Mouse (Mus musculus): Measurements from ENCODE around the gene Zfp184. TPM values are rescaled to one million over a fixed set of nuclear protein-coding genes. Genes with fewer than 3 reads are reported as not detected.

Gene Zfp184
- polyA plus RNA-seq, 1 experiment: 0.06 TPM

DNA sequence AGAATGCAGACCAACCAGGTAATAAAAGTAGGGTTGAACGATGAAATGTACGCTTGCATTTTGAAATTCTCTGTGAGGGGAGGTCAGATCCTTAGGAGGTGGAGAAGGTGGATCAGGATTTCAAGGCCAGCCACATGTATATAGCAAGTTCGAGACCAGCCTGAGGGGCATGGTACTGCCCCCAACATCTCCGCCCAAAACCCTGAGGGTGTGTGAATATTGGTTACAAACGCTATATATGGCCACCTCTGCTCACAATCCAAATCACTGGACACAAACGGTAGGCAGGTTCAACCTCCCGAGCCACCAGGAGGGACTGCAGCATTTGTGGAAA is 335 bp upstream of the Zfp184 start:
- no peak for TF ChIP-seq GATA1 (IDR thresholded peaks at IDR 0.05; ENCODE audit: low read length)

DNA sequence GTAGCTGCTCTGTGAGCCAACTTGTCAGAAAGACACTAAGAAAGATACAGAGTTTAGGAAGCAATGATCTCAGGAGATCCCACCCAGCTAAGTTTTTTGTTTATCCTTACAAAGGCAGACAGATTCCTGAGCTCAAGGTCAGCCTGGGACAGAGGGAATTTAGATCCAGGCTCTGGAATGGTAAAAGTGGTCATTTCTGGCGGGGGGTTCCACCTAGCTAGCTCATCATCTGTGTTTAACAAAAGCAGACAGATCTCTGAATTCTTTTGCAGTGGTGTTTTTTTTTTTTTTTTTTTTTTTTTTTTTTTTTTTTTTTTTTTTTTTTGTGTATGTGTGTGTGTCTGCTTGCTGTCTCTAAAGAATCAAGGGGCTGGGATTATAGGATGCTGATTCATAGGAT is 24.4 kb downstream of the Zfp184 start:
- TF ChIP-seq GATA1 (IDR thresholded peaks at IDR 0.05; ENCODE audit: low read length): no peak

DNA sequence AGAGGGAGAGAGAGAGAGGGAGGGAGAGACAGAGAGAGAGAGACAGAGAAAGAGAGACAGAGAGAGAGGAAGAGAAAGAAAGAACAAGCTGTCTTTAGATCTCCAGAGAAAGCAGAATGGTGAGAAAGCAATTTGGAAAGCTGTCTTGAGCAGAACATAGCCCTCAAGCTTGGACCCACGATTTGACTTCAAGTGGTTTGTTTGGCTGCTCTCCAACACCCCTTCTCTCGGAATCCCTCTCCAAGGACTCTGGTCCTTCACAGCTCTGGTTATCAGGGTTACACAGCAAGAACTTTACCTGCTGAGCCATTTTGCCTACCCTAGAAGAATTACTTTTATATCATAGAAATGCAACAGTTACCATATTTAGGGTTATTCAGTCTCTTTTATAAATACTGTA is 24.9 kb downstream of the Zfp184 start:
- no peak for TF ChIP-seq GATA1 (IDR thresholded peaks at IDR 0.05; ENCODE audit: low read length)

DNA sequence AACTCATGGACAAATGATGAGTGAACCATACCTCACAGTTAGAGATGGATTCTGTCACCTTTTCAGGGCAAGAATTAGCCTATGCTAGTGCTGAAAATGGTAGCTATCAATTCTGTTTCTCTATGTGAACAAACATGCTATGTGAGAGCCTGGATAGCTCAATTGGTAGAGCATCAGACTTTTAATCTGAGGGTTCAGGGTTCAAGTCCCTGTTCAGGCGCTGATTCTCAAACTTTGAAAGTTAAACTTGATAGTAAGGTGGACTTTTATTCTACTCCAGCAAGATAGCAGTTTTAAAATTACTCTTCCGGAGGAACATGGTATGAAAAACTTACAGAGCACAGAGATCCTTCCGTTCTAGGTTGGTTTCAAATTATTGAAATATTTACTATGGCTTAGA is 26.7 kb downstream of the Zfp184 start:
- no peak for TF ChIP-seq GATA1 (IDR thresholded peaks at IDR 0.05; ENCODE audit: low read length)

DNA sequence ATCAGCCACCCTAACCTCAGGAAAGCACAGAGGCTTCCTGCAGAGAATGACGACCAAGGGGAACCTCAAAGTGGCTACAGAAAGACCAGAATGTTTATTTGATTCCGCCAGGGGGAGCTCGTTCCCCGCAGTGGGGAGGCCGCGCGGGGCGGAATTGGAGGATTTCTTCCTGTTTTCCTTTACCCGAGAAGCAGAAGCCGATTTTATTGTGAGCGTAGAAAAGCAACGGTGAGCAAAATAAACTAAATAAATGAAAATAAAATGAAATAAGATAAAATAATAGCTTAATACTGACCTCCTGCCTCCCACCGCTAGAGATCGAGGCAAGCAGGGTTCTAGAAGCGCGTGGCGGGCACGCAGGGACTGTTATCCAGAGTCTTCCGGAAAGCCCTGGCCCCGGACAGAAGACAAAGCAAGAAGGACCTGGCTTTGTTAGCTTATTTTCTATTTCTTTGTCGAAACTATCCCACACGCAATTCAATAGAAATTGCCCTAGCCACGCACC is 29.4 kb downstream of the Zfp184 start:
- TF ChIP-seq GATA1 (IDR thresholded peaks at IDR 0.05; ENCODE audit: low read length): no peak

DNA sequence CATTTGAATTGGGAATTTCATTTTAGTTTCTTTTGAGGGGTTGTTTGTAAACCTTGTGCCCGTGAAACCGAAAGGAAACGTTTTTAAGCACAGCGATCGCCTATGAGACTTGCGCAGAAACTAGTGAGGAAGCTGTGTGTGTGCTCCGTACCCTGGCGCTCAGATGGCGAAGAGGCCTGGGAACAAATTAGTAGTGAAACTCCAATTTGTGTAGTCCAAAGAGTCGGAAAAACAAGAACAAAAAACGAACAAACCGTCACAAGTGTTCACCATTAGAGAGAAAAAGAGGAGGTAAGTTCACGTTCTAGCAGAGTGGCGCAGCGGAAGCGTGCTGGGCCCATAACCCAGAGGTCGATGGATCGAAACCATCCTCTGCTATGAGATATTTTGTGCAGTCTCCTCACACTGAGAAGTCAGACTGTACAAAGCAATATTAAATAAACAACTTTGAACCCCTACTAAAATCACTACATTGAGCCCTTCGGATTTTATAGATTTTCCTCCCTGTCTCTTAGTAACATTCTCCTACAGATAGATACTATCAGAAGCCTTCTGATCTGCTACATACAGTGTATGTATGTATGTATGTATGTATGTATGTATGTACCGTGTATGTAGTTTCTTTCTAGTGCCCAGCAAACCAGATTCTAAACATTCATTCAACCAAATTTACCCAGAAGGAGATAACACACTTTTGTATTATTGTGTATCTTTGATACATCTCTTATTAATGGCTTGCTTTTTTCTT is 30.0 kb downstream of the Zfp184 start:
- no peak for TF ChIP-seq GATA1 (IDR thresholded peaks at IDR 0.05; ENCODE audit: low read length)

DNA sequence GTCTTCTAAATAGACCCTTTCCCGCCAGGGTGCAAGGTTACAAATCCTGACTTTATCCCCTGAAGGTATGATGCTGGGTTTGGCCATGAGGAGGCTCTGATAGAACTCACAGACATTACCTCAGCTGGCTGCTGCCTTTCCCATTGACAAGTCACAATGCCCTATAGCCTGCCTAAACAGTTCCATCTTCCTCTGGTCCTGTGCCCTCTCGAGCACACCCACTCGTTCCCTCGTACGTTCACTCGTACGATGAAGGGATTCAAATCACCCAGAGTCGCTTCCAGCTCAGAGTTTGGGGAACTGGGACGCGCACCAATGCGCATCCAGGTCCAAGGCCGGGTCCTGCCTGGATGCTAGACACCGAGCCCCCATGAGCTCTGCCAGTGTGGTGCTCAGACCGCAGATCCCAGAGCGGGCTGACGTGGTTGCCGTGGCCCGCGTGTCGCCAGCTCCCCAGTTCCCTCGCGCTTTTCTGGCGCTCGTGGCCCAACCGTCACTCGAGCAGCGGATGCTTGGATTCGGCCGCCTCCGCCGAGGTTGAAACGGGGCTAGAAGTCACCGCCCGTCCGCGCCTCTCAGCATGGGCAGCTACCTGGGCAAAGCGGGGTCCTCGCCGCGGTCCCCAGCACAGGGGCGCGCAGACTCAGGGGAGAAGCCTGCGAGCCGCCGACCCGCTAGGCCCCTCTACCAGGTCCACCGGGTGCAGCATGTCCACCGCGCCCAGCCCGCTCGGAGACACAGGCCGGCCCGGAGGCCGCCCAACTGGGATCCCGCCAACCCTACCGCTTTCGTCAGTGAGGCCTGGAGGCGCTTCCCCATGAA is 36.3 kb downstream of the Zfp184 start, which contains the start of gene Pom121l2:
Gene Pom121l2 (plus strand): TSS at position 214 of the 822 bp plus-strand sequence.
- TF ChIP-seq GATA1 (IDR thresholded peaks at IDR 0.05; ENCODE audit: low read length): no peak

DNA sequence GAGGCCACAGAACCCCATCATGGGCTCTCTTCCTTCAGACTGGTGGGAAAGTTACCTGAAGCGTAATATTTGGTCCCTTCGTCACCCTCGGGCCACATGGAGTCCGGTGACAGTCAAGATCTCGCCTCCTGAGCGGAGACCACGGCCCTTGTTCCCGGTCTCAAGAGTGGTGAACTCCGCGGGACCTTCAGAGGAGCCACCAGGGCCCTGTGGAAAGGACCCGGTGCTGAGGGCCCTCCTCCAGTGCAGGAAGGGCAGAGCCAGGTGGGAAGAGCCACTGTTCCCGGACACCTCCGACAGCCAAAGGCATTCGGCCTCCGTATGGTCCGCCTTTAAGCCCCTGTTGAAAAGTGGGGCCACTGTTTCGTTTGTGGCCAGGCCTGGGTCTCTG is 36.9 kb downstream of the Zfp184 start:
- no peak for TF ChIP-seq GATA1 (IDR thresholded peaks at IDR 0.05; ENCODE audit: low read length)

DNA sequence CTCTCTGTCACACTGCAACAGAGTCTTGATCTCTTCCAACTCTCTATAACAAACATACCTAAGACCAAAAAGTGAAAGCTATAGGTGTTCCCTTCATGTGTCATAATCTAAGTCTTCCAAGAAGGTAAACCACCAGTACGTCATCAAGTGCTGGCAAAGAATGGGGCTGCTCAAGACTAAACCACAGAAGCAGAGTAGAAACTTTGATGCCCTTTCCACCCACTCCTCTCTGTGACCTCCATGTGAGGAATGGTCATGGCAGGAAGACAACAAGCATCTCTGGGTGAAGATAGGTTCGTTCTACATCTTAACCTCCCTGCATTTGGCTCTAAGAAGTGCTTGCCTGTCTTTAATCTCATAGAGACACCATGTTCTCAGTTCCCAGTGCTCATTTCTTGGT is 39.6 kb downstream of the Zfp184 start:
- TF ChIP-seq GATA1 (IDR thresholded peaks at IDR 0.05; ENCODE audit: low read length): no peak

DNA sequence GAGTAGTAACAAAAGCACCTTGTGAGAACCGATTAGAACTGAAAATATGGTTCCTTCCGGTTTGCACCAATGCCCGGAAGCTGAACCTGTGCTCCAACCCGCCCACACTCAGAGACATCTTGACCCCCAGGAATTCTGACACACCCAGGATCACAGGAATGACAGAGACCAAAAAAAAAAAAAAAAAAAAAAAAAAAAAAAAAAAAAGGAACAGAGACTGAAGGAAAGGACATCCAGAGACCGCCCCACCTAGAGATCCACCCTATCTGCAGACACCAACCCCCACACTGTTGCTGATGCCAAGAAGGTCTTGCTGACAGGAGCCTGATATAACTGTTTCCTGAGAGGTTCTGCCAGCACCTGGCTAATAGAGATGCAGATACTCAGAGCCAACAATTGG is 47.7 kb downstream of the Zfp184 start:
- no peak for TF ChIP-seq GATA1 (IDR thresholded peaks at IDR 0.05; ENCODE audit: low read length)

DNA sequence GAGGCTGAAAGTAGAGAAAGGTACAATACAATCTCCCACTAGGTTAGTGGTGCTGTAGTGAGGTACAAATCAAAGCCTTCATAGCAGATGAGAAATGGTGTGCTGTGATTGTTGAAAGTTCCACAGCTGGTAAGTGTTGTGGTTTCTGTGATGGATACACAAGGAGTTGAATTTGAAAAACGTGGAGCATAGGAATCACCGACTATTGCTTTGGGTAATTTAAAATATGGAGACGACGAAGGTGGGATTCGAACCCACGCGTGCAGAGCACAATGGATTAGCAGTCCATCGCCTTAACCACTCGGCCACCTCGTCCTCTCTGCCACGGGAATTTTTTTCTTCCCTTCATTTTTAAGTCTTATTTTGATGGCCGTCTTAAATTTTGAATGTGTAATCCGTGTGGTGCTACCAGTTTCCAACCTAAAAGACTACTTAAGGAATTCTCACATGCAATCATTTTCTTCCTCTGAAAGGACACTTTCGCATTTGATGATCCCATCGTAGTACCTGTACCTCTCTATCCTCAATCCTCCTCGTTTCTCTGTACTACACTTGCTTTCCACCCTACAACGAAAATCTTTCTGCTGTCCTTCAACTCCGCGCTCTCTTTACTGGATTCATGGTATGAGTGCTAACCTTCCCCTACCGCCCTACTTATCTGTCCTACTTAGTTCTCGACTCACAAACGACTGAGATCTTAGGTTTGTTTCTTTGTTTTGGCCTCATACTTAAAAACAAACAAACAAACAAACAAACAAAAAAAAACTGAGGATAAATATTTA is 49.3 kb downstream of the Zfp184 start:
- TF ChIP-seq GATA1 (IDR thresholded peaks at IDR 0.05; ENCODE audit: low read length): no peak

DNA sequence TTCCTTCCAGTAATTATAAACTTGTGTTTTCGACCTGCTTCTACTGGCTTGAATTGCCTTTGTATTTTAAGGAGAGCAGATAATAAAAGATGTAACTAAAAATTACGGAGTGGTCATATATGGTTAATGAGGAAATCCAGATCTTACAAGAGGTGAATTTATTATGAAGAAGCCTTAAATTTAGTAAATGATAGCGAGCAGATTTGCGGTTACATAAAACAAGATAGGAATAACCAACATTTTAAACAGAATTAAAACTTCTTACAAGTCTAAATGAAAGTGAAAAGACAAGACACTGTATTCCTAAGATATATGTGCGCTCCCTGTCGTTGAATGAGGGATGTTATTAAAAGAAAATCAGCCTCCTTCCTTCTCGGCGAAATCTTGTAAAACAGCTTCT is 50.0 kb downstream of the Zfp184 start:
- no peak for TF ChIP-seq GATA1 (IDR thresholded peaks at IDR 0.05; ENCODE audit: low read length)

DNA sequence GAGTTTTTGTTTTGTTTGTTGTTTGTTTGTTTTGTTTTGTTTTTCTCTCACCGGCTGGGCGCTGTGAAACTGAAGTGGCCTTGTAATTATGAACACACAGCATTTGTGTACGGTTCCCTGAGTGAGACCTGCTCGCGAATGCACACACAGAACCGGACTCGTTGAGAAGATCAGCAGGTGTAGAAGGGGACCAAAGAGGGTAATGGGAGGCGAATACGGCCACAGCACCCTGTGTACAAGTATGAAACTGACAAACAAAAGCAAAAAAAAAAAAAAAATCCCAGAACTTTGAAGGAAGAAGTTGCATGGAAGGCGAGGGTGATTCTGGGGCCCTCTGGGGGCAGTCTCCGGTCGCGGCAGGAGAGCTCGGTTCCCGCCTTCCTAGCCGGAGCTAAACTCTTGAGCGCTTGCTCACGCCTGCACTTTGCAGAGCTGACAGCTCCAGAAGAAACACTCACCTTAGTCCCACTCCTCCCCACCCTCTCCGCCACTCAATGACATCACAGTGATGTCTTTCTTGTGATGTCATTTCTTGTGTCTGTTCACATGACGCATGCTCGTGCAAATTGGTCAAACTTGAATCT is 50.5 kb downstream of the Zfp184 start:
- no peak for TF ChIP-seq GATA1 (IDR thresholded peaks at IDR 0.05; ENCODE audit: low read length)

DNA sequence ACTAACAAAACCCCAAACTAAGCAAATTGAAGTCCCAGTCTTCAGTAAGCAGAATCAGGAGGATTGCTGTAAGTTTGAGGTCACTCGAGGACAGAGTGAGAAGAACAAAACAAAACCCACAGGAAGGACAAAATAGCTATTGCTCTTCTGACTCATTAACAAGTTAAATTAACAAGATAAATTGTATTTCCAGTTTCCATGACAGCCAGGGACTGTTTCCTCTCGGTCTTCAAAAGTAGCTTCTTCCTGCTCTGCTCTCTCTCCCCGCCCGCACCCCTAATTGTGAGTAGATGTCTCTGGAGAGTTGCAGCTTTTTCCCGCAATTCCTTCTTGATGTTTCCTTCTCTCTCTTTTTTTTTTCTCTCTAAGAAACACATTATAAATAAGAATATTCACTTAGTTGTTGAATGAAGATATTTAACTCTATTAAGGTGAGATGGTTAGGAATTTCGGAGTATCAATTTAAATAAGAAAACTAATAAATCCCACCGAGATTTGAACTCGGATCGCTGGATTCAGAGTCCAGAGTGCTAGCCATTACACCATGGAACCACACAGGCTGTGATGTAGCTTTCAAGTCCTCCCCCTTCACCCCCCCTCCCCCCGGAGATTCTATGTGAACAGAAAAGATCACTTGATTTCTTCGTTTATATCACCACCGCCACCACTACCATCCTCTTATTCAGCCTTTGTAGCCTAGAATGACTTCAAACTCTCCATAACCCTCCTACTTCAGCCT is 51.4 kb downstream of the Zfp184 start:
- no peak for TF ChIP-seq GATA1 (IDR thresholded peaks at IDR 0.05; ENCODE audit: low read length)

DNA sequence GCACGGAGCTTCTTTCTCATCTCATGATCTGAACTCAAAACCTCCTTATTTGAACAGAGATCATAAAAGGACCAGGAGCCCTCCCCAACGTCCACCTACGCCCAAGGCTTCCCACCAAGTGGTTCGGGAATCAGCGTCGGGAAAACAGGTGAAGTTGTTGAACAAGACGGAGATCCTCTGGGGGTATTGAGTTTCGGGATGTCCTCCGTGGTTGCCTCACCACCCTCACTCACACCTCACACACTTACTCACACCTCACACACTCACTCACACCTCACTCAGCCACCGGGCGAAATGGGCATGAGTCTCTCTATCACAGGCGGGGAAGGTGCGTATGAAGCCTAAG is 51.9 kb downstream of the Zfp184 start:
- no peak for TF ChIP-seq GATA1 (IDR thresholded peaks at IDR 0.05; ENCODE audit: low read length)
